Mouse (Mus musculus) kidney, adult 2 months (tissue): ENCODE measurements around the gene Fam193b. TPM values are rescaled to one million over a fixed set of nuclear protein-coding genes. Genes with fewer than 3 reads are reported as not detected.

Experiments
- DNase-seq: peaks from one replicate; pipeline ENCODE4 v3.0.0; 2021
- H3K27ac ChIP-seq: fragments of 200-500 bp; 2 replicates; pipeline ENCODE4 v1.5.1; 2012; ENCODE audit warnings: low read depth, low read length, control low read depth, inconsistent platforms; ENCODE audit not compliant: insufficient read depth
- H3K27me3 ChIP-seq: fragments of 200-500 bp; replicated peaks from 2 replicates; pipeline ENCODE4 v1.6.1; 2012; ENCODE audit warnings: mild to moderate bottlenecking, moderate library complexity, low read length, inconsistent platforms; ENCODE audit not compliant: control insufficient read depth, insufficient read depth
- H3K36me3 ChIP-seq: fragments of 200-500 bp; 2 replicates; pipeline ENCODE4 v1.6.1; 2012; ENCODE audit warnings: mild to moderate bottlenecking, moderate library complexity, low read length, inconsistent platforms; ENCODE audit not compliant: control insufficient read depth, insufficient read depth
- H3K4me1 ChIP-seq: fragments of 200-500 bp; 2 replicates; pipeline ENCODE4 v1.6.1; 2011; ENCODE audit warnings: low read length; ENCODE audit not compliant: control insufficient read depth, insufficient read depth
- H3K4me3 ChIP-seq: fragments of 200-500 bp; 2 replicates; pipeline ENCODE4 v1.5.1; 2011; ENCODE audit warnings: mild to moderate bottlenecking, low read depth, low read length, control low read depth; ENCODE audit not compliant: insufficient read depth
- CTCF ChIP-seq: fragments of 200-500 bp; conservative IDR thresholded peaks from 2 replicates; pipeline ENCODE4 v1.5.1; 2011; ENCODE audit warnings: low read depth, mild to moderate bottlenecking, control low read depth, low read length, moderate library complexity, mixed read lengths; ENCODE audit not compliant: insufficient read depth, insufficient read length
- POLR2A ChIP-seq: fragments of 200-500 bp; IDR thresholded peaks from one replicate; pipeline ENCODE4 v1.6.1; 2011; ENCODE audit warnings: low read depth, low read length, control low read depth
- WGBS: fragments of 180-500 bp; shearing (Covaris S2); methylation state at CpG from one replicate; pipeline ENCODE4 v1.1.7; 2018; 5-methylcytosine and 5-hydroxymethylcytosine counted together
- polyA plus RNA-seq: library from polyadenylated mRNA; depleted of rRNA; stranded (reverse); fragments of >200 nt; gene quantifications from 2 replicates; pipeline ENCODE4 v1.2.3, GENCODE M21; 2012

Gene Fam193b
- polyA plus RNA-seq, 1 experiment = 85.6 TPM

DNA sequence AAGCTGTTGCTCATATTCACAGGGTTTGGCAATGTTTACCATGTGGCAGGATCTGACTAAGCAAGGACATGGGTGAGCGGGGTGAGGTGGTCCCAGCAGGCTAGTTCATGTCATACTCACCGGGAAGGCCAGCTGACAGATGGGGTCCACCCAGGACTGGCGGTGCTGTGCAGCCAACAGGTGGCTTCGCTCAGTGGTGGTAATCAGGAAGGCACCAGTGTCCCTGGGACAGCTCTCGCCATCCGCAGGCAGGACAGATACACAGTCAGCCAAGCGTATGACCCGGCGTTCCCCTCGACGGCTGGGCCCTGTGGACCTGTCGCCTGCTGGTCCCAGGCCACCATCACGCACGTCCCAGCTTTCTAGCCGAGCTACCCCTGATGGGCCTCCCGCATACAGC lies 43.7 kb downstream of the Fam193b start:
- H3K4me1 ChIP-seq = no peaks in the 10 kb centered on the region
- no peaks in the 10 kb centered on the region for H3K36me3 ChIP-seq
- no peak for DNase-seq
- TF ChIP-seq CTCF (no peak), POLR2A (no peak)
- H3K27ac ChIP-seq = no peak overlapping the region
- H3K4me3 ChIP-seq = no peak overlapping the region
- WGBS = 76% methylated on average over 16 of the region's 16 CpGs
- H3K27me3 ChIP-seq = no peaks in the 10 kb centered on the region

DNA sequence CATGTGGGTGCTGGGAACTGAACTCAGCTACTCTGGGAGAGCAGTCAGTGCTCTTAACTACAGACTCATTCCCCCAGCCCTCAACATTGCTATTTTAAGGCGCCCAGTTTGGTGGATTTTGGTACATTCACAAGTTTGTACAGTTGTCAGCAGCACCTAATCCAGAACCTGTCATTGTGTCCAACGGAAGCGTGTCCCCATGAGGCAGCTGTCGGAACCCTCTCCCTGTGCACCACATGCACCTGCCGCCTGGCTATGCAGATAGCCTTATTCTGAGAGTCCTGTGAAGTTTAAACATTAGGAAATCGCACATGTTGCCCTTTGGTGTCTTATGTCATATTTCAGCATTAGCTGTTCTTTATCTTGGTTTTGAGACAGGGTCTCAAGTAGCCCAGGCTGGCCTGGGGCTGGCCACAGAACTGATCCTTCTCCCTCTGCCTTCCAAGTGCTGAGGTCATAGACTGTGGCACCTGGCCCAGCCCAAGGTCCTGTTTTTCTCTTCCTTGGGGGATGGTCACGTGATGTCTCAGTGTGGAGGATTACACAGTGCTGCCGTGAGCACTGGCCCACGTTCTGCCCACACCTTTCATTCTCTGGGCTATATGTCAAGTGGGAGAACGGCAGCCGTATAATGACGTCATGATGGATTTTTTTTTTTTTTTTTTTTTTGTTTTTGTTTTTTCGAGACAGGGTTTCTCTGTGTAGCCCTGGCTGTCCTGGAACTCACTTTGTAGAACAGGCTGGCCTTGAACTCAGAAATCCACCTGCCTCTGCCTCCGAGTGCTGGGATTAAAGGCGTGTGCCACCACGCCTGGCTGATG lies 45.0 kb downstream of the Fam193b start:
- 76% methylated on average over 16 of the region's 16 CpGs for WGBS
- Histone ChIP-seq H3K4me1 (no peaks in the 10 kb centered on the region), H3K27me3 (no peaks in the 10 kb centered on the region), H3K36me3 (no peaks in the 10 kb centered on the region), H3K27ac (no peak overlapping the region), H3K4me3 (no peak overlapping the region)
- TF ChIP-seq POLR2A = no peak
- TF ChIP-seq CTCF = no peak
- no peak for DNase-seq

DNA sequence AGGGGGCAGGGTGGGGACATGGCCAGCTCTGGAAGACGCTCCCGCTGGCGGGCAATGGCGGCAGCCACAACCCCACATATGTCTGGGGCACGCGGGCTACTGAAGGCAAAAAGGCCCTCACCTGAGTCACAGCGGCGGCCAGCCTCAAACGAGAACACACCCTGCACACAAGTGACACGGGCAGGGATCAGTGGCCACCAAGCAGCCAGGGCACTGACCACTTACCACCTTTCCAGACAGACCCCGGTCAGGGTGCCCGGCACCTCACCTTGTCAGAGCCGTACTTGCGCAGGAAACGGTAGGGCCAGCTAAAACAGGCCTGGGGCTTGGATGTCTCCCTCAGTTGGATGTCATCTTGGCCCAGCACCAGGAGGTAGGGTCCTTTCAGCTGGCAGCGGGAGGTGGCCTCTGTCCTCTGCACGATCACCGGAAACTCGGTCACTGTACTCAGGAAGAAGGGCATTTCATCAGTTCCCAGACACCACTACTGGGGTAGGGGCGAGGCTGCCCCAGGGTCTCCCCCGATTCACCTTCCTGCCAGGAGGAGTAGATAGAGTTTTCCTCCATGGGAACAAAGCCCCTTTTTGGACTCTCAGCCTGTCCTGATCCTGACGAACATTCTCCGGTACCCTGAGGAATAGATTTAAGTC lies 46.8 kb downstream of the Fam193b start:
- WGBS = 88% methylated on average over 23 of the region's 23 CpGs
- no peaks in the 10 kb centered on the region for H3K4me1 ChIP-seq
- no peak overlapping the region for H3K27ac ChIP-seq
- no peak overlapping the region for H3K4me3 ChIP-seq
- no peak for DNase-seq
- TF ChIP-seq CTCF = no peak
- TF ChIP-seq POLR2A = no peak
- H3K36me3 ChIP-seq = no peaks in the 10 kb centered on the region
- no peaks in the 10 kb centered on the region for H3K27me3 ChIP-seq

DNA sequence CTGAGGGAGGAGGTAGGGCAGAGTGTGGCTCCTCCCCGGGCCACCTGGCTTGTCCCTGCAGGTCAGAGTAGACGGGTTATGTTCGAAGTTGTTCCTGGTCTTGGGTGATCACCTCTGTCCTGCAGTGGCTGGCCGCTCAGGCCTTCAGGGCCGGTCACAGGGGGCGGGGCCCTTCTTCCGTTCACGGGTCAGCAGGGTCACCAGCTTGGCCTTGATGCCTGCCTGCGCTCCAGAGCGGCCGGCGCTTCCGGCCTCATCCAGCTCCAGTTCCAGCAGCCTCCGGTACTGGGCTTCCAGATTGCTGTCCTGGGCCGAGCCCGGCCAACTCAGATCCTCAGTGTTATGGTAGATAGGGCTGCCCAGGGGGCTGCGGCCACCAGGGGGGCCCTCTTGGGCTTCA lies 47.6 kb downstream of the Fam193b start:
- peak; percentile 78 for DNase-seq
- 35% methylated on average over 17 of the region's 17 CpGs for WGBS
- Histone ChIP-seq H3K4me3 (no peak overlapping the region), H3K4me1 (no peaks in the 10 kb centered on the region), H3K27ac (no peak overlapping the region), H3K36me3 (no peaks in the 10 kb centered on the region), H3K27me3 (no peaks in the 10 kb centered on the region)
- TF ChIP-seq POLR2A = no peak
- no peak for TF ChIP-seq CTCF

DNA sequence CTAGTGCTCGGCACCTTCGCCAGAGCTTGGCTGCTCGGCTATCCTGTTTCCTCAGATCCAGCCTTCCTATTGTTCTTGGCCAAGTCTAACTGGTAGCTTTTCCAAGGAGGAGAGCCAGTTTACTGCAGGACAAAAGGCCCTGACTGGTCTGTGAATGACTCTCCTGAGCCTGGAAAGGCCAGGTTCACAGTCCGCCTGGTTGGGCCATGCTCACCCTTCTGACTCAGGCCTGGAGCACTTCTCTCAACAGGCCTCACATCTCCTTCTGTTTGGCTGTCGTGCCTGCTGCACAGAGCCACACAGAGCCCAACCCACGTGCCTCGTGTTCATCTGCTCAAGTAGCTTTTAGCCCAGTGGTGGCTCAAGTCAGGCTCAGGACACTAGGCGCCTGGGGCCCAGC lies 48.2 kb downstream of the Fam193b start:
- Histone ChIP-seq H3K4me3 (no peak overlapping the region), H3K4me1 (no peaks in the 10 kb centered on the region), H3K36me3 (no peaks in the 10 kb centered on the region), H3K27me3 (no peaks in the 10 kb centered on the region), H3K27ac (peak overlapping the region; percentile 19; the same call in 1 of the 2 replicates)
- 64% methylated on average over 8 of the region's 8 CpGs for WGBS
- TF ChIP-seq POLR2A (no peak), CTCF (no peak)
- DNase-seq = no peak

DNA sequence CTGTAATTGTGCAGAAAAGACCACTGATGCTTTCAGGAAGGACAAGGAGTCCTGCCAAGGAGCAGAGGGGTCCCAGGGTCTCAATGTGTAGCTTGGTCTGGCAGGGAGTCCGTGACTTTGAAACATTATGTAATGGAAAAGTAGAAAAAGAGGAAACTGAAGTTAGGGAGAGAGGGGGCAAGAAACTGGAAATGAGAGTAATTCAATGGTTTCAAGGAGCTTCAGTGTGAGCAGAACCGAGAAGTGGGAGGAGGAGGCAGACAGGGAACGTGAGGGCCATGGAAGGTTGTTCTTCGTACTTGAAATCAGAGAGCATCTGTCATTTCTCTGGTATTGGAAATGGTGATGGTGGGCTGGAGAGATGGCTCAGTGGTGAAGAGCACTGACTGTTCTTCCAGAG lies 51.3 kb downstream of the Fam193b start:
- no peak for TF ChIP-seq POLR2A
- no peak for TF ChIP-seq CTCF
- Histone ChIP-seq H3K4me1 (no peaks in the 10 kb centered on the region), H3K36me3 (no peaks in the 10 kb centered on the region), H3K27ac (no peak overlapping the region), H3K4me3 (no peak overlapping the region), H3K27me3 (no peaks in the 10 kb centered on the region)
- no peak for DNase-seq
- 67% methylated on average over 4 of the region's 4 CpGs for WGBS

GRCm38 (mm10) chr13:55516955-55517354 lies 54.0 kb downstream of the Fam193b start:
- H3K4me1 ChIP-seq = no peaks in the 10 kb centered on the region
- WGBS = 1% methylated on average over 5 of the region's 5 CpGs
- H3K36me3 ChIP-seq = no peaks in the 10 kb centered on the region
- DNase-seq = peak; percentile 87
- TF ChIP-seq POLR2A (no peak), CTCF (peak; percentile 92)
- no peak overlapping the region for H3K27ac ChIP-seq
- H3K4me3 ChIP-seq = no peak overlapping the region
- no peaks in the 10 kb centered on the region for H3K27me3 ChIP-seq
